Mouse (Mus musculus) central nervous system, embryonic 18 days (tissue): ENCODE results near the gene Mrps18a. TPM values are rescaled to one million over a fixed set of nuclear protein-coding genes. Genes with fewer than 3 reads are reported as not detected.

ENCODE experiments used
- polyA plus RNA-seq: library from polyadenylated mRNA; depleted of rRNA; stranded (reverse); fragments of >200 nt; gene quantifications from 2 replicates; pipeline ENCODE4 v1.2.3, GENCODE M21; 2012; rRNA removed

Mrps18a gene
- polyA plus RNA-seq = 90.2 and 93.1 TPM in 2 replicates

GRCm38 (mm10) chr17:46110402-46111289 is at the start of gene Mrps18a:
TSS of gene Mrps18a (plus strand) at chr17:46110986.

GRCm38 (mm10) chr17:46143578-46144423 is 33.0 kb downstream of the Mrps18a start, which contains the start of gene Rsph9:
TSS of gene Rsph9 (minus strand) at chr17:46144216.

DNA sequence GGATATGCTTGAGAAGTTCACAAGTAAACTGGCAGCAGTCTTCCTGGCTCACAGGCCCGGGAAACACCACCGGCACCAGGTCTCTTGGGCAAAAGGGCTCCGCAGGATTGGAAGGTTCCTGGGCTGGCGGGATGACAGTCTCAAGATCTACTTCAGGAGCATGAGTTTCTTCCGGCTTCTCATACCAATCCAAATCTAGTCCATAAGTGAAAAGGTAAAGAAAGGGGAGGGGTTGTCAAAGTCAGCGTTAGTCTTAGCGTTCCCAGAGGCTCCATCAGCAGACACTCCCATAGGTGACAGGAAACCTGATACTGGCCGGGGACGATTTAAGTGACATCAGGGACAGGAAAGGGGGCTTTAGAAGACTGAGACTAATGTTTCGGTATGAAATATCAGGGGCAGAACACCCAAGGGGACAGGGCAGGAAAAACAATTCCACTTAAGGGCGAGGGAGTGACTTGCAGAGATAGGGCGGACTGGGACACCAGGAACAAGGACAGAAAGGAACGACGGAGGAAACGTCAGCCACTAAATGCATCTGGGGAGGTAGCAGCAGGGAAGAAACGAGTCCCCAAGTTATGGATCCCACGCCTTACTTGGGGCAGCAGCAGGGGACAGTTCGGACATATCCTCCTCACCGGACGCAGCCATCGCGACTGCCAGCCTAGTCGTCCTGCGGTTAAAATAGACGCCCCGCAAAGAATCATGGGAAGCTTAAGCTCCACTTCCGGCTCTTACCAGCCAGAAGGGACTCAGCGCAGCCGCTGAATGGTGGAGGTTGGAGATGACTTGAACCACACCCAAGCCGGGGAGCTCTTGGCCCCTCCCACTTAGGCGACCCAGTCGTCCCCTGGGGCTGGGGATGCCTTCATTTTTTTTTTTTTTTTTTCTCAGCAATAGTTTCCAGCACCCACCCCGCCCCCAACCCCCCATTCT is 42.3 kb downstream of the Mrps18a start, which contains the start of gene Mad2l1bp:
Mad2l1bp (minus strand) TSS at position 707 of the 936 bp plus-strand sequence.

GRCm38 (mm10) chr17:46160686-46161085 is 49.9 kb downstream of the Mrps18a start, which contains the start of gene Gtpbp2:
TSS of gene Gtpbp2 (plus strand) at chr17:46161032.

Other genes with a start within 250 kb of the Mrps18a start
- gene Vegfa, start 78.6 kb upstream of the Mrps18a start, polyA plus RNA-seq = 249 and 260 TPM in 2 replicates
- gene Rsph9, start 33.2 kb downstream of the Mrps18a start, polyA plus RNA-seq = 67.7 and 69.6 TPM in 2 replicates
- gene Mad2l1bp, start 42.6 kb downstream of the Mrps18a start, polyA plus RNA-seq = 21.1 and 23.4 TPM in 2 replicates
- 198 and 200 TPM in 2 replicates for gene Gtpbp2, start 50.0 kb downstream of the Mrps18a start, polyA plus RNA-seq
- gene Polh, start 91.7 kb downstream of the Mrps18a start, polyA plus RNA-seq = 9.1 and 9.4 TPM in 2 replicates
- 45.4 and 48.5 TPM in 2 replicates for gene Xpo5, start 91.8 kb downstream of the Mrps18a start, polyA plus RNA-seq
- 108 and 110 TPM in 2 replicates for gene Polr1c, start 137.1 kb downstream of the Mrps18a start, polyA plus RNA-seq
- 59.5 and 62.7 TPM in 2 replicates for gene Yipf3, start 137.1 kb downstream of the Mrps18a start, polyA plus RNA-seq
- 56.8 and 63.4 TPM in 2 replicates for gene Lrrc73, start 142.5 kb downstream of the Mrps18a start, polyA plus RNA-seq
- gene Tjap1, start 172.0 kb downstream of the Mrps18a start, polyA plus RNA-seq = 42.6 and 47.1 TPM in 2 replicates
- 153 and 156 TPM in 2 replicates for gene Dlk2, start 186.4 kb downstream of the Mrps18a start, polyA plus RNA-seq
- gene Abcc10, start 217.4 kb downstream of the Mrps18a start, polyA plus RNA-seq = 11.9 and 12.2 TPM in 2 replicates